Mouse (Mus musculus): ENCODE data around the gene Gbe1. TPM values are rescaled to one million over a fixed set of nuclear protein-coding genes. Genes with fewer than 3 reads are reported as not detected.
A peak's percentile ranks its signal among the peaks of the same experiment; 100 is the strongest.

The Gbe1 gene
- total RNA-seq, 2 experiments from 2014 or later: 43.8 to 49.7 TPM

DNA sequence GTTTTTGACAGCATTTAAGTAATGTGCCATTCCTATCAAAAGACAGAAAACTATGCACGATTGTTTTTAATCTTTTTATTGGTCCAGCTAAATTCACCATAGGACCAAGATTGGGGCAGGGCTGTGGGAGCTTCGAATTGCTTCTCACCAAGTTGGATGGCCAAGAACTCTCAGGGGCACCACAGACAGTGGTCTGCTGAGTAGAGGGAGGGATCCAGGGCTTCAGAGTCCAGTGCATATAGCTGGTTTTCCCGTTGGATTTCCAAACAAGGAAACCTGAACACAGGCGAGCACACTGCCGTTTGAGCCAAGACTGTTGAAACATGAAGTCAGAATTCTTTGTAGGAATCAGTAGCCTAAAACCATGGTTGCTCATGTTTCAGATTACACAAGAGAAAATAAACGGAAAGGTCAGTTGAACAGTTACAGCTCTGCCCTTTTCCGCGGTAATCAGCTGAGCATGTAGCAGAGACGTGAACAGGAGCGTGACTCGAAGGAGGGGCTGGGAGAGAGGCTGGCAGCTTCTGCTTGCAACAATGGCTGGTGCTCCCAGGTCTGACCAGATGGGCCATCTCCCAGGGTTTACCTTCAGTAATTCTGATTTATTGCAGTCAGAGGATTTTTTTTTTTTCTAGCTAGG is 38.0 kb downstream of the Gbe1 start:
- intact Hi-C loops (cut with DNase I): loop anchor here (5.0 kb wide), 1 partner anchor 39 kb away; the partner anchor contains the start of gene Gbe1
- no peak for DNase-seq (ENCODE audit: low spot score)

DNA sequence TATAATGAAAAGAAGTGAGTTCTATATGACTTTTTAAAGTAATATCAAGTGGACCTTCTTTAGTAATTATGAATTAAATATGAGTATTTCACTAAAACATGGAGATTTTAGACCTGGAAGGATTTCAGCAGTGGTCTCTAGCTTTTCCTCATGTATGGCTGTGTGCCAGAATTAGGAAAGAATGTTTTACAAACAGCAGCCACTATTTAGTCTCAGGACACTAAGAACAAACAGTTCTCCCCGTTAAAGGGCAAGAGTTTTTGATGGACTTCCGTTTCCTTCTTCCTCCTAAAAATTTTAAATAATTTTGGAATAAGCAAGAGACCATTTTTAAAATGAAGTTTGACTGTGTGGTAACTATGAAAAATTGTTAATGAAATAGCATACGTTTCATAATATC is 38.8 kb downstream of the Gbe1 start:
- no peak for DNase-seq (ENCODE audit: low spot score)
- intact Hi-C loops (cut with DNase I): loop anchor here (5.0 kb wide), 1 partner anchor 40 kb away; the partner anchor contains the start of gene Gbe1

DNA sequence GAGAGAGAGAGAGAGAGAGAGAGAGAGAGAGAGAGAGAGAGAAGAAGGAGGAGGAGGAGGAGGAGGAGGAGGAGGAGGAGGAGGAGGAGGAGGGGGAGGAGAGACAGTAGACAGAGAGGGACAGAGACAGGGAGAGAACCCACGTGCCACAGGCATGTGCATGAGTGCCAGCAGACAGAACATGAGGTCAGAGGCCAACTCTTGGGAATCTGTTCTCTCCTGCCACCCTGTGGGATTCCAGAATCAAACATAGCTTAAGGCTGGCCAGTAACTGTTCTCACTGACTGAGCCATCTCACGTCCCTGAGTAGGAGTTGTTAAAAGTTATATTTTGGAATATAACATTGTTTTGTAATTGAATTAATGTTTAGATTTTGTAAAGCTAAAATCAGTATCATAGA is 39.3 kb downstream of the Gbe1 start:
- DNase-seq (ENCODE audit: low spot score): peak; percentile 18
- intact Hi-C loops (cut with DNase I): loop anchor here (5.0 kb wide), 1 partner anchor 41 kb away; the partner anchor contains the start of gene Gbe1

DNA sequence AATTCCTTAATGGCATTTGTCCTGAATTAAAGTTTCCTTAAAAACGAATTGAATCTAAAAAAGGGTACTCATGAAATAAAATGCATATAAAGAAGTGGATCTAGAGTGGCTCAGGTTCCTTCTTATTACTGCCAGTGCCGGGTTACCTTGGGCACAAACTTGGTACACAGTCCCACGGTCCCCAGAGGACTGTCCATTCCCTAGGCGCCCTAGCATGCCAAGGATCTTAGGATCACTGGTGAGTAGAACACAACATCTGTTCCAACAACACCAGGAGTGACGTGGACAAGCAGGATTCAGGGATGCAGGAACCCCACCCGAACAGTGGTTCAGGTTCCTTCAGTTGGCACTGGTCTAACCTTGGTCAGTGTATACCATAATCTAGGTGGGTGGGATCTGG is 44.6 kb downstream of the Gbe1 start:
- no peak for DNase-seq (ENCODE audit: low spot score)

DNA sequence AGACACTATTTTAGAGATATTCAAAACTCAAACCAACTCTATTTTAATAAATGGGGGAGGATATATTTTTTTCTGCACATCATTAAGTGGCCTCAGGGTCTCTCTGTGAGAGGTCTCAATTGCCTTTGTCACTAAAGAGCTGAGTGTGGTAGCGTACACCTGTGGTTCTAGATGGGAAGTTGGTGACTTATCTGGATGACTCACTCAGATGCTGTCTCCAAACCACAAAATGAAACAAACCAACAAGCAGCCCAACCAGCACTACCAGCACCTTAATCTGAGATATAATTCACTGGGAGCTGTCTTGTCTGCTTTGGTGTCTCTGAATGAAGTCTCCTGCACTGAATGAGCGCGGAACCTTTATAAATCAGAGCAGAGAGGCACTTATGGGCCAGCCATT is 51.5 kb downstream of the Gbe1 start:
- intact Hi-C loops (cut with DNase I): no loop called here
- no peak for DNase-seq (ENCODE audit: low spot score)

More for the DNA sequence above, 44.6 kb downstream of the Gbe1 start:
- intact Hi-C loops (cut with DNase I): no loop called here

DNA sequence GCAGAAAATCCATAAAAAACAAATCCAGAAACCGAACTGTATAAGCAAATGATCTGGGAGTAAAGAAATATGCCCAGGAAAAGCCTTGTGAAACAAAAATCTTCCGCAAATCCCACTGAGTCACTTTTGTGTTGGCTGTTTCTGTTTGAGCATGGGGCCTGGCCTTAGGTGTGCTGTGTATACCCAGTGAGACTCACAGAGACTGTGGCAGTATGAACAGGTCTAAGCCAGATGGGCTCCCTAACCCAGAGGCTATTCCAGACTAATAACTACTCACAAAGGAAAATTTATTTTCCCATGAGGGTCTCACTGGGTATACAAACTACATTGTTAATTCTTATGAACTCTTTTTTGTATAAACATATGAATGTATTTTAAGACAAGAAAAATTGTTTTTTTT is 67.3 kb downstream of the Gbe1 start:
- intact Hi-C loops (cut with DNase I): no loop called here
- DNase-seq (ENCODE audit: low spot score): no peak

DNA sequence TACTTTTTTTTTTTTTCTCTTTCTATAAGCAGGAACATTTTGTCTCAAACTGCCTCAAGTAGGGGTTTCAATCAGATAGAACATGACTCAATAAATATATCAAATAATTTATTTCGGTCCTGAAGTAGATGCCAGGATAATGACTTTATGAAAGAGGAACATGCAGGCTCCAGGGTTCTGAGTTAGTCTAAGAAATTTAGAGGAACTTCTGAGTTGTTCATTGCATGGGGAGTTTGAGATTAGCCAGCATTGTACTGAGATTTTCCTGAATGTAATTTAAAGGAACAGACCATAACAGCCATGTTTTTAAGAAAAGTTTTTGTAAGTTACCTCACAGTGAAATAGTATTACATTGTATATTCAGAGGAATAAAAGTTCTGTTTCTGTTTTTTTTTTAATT is 71.7 kb downstream of the Gbe1 start:
- DNase-seq (ENCODE audit: low spot score): no peak
- intact Hi-C loops (cut with DNase I): no loop called here

DNA sequence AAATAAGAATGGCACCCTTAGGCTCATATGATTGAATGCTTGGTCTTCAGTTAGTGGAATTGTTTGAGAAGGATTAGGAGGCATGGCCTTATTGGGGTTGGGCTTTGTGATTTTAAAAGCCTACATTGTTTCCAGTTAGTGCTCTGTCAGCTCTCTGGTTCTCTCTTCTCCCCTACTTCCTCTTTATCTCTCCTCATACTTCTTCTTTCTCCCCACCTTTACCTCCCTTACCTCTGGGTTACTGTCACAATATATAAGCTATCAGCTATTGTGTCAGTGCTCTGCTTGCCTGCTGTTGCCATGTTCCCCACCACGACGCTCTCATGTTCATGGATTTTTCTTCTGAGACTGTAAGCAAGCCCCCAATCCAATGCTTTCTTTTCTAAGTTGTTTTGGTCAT is 73.6 kb downstream of the Gbe1 start:
- DNase-seq (ENCODE audit: low spot score): no peak
- intact Hi-C loops (cut with DNase I): no loop called here

DNA sequence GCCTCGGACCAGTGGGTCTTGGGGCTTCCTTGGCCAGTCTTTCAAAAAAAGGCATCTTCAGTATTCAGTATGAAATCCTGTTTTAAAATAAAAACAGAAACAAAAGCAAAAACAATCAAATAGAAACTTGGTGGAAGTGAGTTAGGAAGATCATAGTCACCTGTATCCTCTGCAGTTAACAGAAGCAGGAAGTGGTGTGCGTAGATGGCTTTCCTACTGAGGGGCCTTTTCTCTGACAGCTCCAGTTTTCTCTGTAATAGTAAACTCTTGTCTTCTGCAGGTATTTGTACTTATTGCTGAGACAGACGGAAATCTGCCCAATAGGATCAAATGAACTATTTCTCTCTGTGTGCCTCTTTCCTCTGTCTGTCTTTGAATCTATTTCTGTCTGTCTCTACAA is 81.5 kb downstream of the Gbe1 start:
- intact Hi-C loops (cut with DNase I): no loop called here
- no peak for DNase-seq (ENCODE audit: low spot score)

DNA sequence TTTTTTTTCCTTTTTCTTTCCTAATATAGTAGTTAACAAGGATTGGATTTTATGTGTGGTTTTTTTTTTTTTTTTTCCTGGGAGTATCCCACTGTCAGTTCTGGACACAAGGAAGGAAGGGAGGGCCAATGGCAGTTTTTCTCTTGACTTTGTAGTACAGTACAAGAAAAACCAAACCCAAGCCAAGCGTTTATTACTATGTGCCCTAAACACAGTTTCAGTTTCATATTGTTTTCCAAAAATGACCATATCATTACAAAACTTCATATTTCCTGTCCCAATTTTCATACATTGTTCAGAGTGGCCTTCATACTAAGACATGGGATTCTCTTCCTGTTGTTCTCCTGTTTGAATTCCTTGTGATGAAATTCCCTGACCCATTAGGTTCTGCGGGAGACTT is 94.0 kb downstream of the Gbe1 start:
- no peak for DNase-seq (ENCODE audit: low spot score)
- intact Hi-C loops (cut with DNase I): no loop called here

DNA sequence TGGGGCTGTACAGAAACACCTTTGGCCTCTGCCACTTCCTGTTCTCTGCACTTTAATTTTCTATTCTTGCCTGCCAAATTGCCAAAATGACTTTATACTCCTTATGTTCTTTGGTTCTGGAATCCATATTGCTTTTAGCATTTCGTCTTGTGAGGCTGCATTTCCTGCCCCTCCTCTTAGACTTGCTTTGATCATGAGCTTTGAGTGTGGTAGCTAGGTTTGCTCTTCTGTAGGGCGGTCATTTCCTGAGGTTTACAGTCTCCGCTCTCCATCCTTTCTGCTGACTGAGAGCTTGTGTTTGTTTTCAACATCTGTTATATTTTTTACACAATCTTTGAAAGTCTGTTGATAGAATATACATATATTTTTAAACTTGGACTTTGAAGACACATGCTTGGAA is 107.3 kb downstream of the Gbe1 start:
- DNase-seq (ENCODE audit: low spot score): no peak
- intact Hi-C loops (cut with DNase I): no loop called here

DNA sequence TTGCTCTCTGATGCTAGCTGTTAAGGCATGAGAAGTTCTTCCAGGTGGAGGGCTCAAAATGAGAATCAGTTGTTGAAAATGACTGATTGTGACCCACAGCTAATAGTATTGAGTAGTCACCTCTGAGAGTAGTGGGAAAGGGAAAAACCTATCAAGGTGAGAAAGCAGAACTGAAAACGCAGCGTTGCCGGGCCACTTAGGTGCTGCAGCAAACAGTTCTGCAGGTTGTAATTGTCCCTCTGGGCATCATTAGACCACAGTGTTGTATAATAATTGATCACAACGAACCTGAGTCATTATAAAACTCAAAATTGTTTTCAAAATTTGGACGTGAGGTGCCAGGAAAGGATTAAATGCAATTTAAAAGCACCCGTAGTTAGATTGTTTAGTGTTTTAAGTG is 135.8 kb downstream of the Gbe1 start:
- DNase-seq (ENCODE audit: low spot score): no peak
- intact Hi-C loops (cut with DNase I): no loop called here

DNA sequence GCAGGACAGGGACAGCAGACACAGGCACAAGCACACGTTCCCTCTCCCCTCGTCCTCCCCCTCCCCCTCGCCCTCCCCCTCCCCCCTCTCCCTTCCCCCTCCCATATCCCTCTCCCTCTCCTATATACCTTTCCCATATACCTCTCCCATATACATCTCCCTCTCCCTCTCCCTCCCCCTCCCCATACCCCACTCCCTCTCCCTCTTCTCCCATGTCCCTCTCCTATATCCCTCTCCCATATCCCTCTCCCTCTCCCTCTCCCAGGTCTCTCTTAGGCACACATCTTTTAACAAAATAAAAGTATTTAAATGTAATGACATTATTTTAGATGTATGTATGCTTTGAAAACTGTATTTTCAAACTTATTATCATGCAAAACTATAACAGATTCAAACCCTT is 161.8 kb downstream of the Gbe1 start:
- no peak for DNase-seq (ENCODE audit: low spot score)
- intact Hi-C loops (cut with DNase I): no loop called here

DNA sequence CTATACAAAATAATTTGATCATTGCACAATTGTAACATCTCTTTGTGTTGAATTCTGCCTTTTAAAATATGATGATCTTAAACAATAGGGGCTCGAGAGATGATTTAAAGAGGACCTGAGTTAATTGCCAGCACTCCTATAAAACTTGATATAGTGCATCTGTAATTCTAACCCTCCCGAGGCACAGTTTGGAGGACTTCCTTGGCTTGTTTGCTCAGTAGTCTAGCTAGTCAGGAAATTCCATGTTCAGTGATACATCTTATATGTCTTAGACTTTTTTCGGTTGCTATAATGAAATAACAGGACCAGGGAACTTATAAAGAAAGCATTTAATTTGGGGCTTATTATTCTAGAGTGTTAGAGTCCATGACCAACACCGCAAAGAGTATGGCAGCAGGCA is 162.4 kb downstream of the Gbe1 start:
- no peak for DNase-seq (ENCODE audit: low spot score)
- intact Hi-C loops (cut with DNase I): no loop called here

DNA sequence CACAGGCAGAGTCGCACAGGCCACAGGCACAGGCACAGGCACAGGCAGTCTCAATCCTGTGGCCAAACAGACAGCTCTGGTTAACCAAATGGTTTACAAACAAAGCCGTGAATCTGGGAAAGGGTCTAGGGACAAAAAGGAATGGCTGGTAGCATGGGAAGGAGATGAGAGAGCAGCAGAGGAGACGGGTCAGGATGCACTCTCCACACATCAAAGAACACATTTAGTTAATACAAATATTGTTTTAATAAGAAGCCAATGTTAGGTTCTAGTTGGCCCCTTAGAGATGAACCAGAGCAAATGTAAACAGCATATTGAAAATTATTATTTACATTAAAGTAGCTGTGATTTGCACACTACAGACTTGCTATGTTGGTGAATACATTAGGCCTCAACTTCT is 166.7 kb downstream of the Gbe1 start:
- intact Hi-C loops (cut with DNase I): no loop called here
- no peak for DNase-seq (ENCODE audit: low spot score)

DNA sequence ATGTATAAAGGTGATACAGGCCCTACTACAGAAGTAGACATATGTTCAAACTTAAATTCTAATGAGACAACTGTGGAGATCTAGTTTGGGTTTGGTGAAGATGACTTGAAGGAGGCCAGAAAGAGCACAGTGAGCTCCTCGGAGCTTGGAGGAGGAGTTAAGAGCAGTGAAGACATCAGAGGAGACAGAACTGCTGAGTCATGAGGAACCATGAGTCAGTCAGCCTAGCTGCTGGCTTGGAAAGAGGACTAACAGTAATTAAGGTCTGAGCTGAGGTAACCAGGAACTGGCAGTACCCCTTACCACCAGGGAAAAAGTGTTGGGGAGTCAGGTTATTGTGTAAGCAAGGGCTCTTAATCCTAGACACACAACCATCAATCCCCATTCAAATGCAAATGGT is 192.7 kb downstream of the Gbe1 start:
- intact Hi-C loops (cut with DNase I): no loop called here
- no peak for DNase-seq (ENCODE audit: low spot score)

DNA sequence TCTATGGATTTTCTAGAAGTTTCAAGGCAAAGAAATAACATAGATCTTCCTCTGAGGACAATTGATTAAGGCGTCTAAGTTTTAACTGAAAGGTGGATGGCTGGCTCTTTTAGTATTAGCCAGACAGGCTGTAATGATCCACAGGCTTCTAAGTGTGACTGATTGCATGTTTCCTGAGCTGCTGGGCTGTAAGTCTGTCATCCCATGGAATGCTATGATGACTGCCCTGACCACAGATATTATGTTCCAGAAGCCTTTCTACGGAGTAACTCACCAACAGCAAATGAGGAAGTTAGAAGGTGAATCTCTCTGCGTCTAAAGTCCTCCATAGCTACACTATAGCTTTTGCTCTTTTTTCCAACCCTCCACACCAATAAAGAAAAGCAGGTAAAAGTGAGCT is 197.2 kb downstream of the Gbe1 start:
- intact Hi-C loops (cut with DNase I): no loop called here
- no peak for DNase-seq (ENCODE audit: low spot score)

DNA sequence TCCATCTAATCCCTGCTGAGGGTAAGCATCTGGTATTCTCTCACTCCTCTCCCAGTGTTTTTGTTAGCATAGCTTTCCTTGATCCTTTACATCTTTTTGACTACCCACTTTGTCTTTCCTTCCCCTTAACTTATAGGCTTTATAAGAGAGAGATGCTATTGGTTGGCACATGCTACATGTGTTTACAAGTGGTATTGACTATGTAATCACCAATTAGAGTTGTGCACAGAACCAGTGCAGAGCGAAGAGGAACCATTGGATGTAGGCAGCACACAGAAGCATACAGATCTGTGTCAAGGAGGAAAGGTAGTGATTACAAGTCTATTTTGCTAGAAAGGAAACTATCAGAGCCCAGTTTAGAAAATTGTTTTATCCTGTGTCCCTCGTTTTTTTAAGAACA is 209.1 kb downstream of the Gbe1 start:
- DNase-seq (ENCODE audit: low spot score): no peak
- intact Hi-C loops (cut with DNase I): no loop called here

DNA sequence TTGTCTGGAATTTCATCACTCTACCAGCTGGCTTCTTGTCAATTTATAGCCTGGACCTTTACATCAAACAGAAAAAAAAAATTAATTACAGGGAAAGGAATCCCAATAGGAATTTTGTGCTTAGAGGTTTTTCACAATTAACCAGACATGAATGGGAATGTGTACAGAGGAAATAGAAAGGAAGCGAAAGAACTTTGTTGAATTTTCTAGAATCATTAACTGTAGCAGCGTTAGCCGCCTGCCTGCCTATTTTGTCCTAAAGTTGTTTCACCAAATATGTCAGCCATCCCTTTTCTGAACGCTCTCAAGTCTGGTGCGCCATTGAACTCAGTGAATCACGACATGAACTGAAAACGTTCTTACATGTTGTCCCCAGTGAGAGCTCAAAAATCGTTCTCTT is 209.8 kb downstream of the Gbe1 start:
- no peak for DNase-seq (ENCODE audit: low spot score)
- intact Hi-C loops (cut with DNase I): no loop called here

DNA sequence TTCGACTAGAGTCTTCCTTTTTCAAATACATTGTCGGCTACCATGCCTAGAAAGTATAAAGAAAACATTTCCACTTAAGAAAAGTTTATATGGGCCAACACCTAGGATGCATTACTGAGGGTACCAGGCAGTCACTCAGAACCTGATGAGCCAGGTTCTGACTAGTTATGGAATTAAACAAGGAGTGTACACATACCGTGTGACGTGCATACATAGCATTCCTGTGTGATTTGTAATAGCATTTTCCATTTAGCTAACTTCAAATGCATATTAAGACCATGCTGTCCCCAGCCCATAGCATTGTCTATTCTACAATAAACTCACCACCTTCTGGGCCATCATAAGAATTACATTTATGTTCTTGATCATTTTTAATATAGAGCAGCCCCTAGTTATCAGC is 210.5 kb downstream of the Gbe1 start:
- DNase-seq (ENCODE audit: low spot score): no peak
- intact Hi-C loops (cut with DNase I): no loop called here

DNA sequence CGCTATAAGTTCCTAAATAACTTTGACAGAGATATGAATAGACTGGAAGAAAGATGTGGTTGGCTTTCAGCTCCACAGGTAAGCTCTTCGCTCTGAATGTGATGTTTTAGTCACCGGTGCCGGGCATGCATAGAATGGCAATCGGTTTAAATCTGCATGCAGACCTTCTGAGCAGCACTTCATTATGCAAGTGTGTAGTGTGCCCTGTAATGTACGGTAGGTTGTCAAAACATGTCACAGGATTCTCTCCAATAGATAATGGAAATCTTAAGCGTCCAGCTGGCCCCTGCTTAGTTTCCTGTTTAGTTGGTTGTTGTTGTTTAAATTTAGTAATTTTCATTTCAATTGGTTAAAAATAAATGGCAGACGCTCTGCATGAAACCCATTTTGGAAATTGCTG is 213.5 kb downstream of the Gbe1 start:
- intact Hi-C loops (cut with DNase I): no loop called here
- DNase-seq (ENCODE audit: low spot score): no peak

DNA sequence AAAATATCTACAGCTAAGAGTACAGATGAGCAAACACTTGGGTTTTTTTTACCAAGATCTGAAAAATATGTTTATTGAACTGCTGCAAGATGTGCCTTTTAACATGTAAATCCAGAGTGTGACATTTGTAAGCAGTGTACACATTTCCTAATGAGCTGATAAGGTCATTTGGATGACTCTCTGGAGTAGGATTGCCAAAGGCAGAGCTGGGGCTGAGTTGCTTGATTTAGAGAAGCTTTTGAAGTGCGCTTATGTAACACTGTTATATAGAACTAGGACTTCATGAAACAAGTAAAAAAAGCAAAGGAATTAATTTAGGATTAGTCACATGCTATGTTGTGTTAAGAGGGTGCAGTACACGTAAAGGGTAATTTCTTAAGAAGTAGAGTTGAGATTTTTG is 221.5 kb downstream of the Gbe1 start:
- intact Hi-C loops (cut with DNase I): no loop called here

DNA sequence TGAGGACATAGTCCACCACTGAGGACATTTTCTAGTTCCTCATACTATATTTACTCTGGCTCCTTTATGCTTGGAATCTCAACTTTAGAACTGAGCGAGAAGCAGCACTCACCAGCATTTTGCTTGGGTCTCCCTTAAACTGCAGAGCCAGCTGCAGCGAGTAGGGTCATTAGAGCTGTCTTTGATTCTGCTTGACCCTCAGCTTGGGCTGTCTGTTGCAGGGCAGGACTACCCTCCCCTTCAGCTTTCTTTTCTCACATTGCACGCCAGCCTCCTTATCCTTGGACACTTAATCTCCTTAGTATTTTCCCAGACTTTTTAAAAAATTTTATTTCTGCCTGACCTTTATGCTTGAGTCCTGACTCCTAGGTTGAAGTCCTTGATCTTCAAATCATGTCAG is 237.1 kb downstream of the Gbe1 start:
- intact Hi-C loops (cut with DNase I): no loop called here
- DNase-seq (ENCODE audit: low spot score): no peak

More for the DNA sequence above, 221.5 kb downstream of the Gbe1 start:
- no peak for DNase-seq (ENCODE audit: low spot score)
